Mouse (Mus musculus) intestine, embryonic 16.5 days (tissue): ENCODE measurements around the gene Usp8. TPM values are rescaled to one million over a fixed set of nuclear protein-coding genes. Genes with fewer than 3 reads are reported as not detected.
A peak's percentile ranks its signal among the peaks of the same experiment; 100 is the strongest.

ENCODE experiments used
- ATAC-seq: fragments of 200-750 bp; cut with Nextera tagmentation; 2 replicates; pipeline ENCODE4 v1.8.0; 2017; ENCODE audit warnings: moderate TSS enrichment, moderate library complexity
- H3K27ac ChIP-seq: fragments of 300-500 bp; sonication (generic); 2 replicates; pipeline ENCODE4 v1.5.1; 2014; ENCODE audit warnings: mild to moderate bottlenecking, low read length
- H3K27me3 ChIP-seq: fragments of 300-500 bp; sonication (generic); replicated peaks from 2 replicates; pipeline ENCODE4 v1.6.1; 2014; ENCODE audit warnings: low read length, control low read depth, mixed read lengths; ENCODE audit not compliant: control insufficient read depth, insufficient read depth
- H3K36me3 ChIP-seq: fragments of 300-500 bp; sonication (generic); 2 replicates; pipeline ENCODE4 v1.6.1; 2014; ENCODE audit warnings: low read length, control low read depth; ENCODE audit not compliant: control insufficient read depth, insufficient read depth
- H3K4me1 ChIP-seq: fragments of 300-500 bp; sonication (generic); 2 replicates; pipeline ENCODE4 v1.6.1; 2014; ENCODE audit warnings: low read length, control low read depth, mixed read lengths; ENCODE audit not compliant: control insufficient read depth, insufficient read depth
- H3K4me2 ChIP-seq: fragments of 300-500 bp; sonication (generic); 2 replicates; pipeline ENCODE4 v1.6.1; 2014; ENCODE audit warnings: low read depth, low read length, control low read depth
- H3K4me3 ChIP-seq: fragments of 300-500 bp; sonication (generic); 2 replicates; pipeline ENCODE4 v1.5.1; 2014; ENCODE audit warnings: mild to moderate bottlenecking, low read length
- H3K9ac ChIP-seq: fragments of 300-500 bp; sonication (generic); 2 replicates; pipeline ENCODE4 v1.6.1; 2014; ENCODE audit warnings: low read depth, low read length
- H3K9me3 ChIP-seq: fragments of 300-500 bp; sonication (generic); 2 replicates; pipeline ENCODE4 v1.6.1; 2016; ENCODE audit warnings: low read length, control low read depth; ENCODE audit not compliant: control insufficient read depth
- WGBS: fragments of 180-500 bp; shearing (Covaris S2); extraction: QIAGEN DNeasy Blood & Tissue Kit; methylation state at CpG from one replicate; pipeline ENCODE4 v1.1.7; 2014; 5-methylcytosine and 5-hydroxymethylcytosine counted together
- polyA plus RNA-seq: library from polyadenylated mRNA; unstranded; fragments of >200 nt; fragmentation: Nextera tagmentation; extraction: Ambion mirVana; gene quantifications from 2 replicates; pipeline ENCODE4 v1.2.1, GENCODE M21; 2015

The Usp8 gene
- polyA plus RNA-seq: 33.2 and 33.6 TPM in 2 replicates

DNA sequence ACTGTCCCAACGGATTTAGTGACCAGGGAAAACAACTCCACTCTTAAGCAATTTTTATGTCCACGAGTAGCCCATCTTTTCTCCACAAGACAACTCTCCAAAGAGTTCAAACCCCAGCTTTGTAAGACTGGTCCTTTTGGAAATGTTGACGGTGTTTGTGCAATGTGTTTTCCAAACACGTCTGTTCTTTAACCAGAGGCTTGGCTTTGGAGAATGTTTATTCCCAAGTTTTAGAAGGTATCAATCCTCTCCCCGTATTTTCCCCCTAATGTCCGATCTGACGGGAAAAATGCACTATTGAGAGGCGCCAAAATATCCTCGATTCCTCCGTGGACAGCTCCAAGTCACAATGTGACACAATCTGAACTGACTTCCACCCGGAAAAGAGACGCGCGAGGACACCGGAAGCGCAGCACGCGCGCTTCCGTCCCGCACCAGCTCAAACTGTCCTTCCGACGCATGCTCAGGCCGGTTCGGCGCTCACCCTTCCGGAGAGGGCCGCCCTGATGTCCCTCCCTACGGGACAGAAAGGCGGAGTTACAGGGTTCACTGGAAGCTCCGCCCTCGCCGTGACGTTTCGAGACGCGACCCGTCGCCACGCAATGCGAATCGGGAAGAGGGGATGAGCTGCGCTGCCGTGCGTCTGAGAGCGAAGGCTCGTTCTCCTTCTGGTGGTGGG is at the start of gene Usp8:
Gene Usp8 (plus strand): TSS at position 570 of the 679 bp plus-strand sequence.
- WGBS: 3% methylated on average over 47 of the region's 47 CpGs
- ATAC-seq: peak; percentile 100
- Histone ChIP-seq H3K9me3 (no peaks in the 10 kb centered on the region), H3K9ac (peak within 1 kb of the TSS; percentile 93), H3K4me3 (peak within 1 kb of the TSS; percentile 92), H3K4me2 (peak within 1 kb of the TSS; percentile 71), H3K27me3 (no peaks in the 10 kb centered on the region), H3K36me3 (no peaks in the 10 kb centered on the region), H3K4me1 (peaks cover 6% of the 10 kb centered on the region; the same call in 1 of the 2 replicates), H3K27ac (peak within 1 kb of the TSS; percentile 82)

DNA sequence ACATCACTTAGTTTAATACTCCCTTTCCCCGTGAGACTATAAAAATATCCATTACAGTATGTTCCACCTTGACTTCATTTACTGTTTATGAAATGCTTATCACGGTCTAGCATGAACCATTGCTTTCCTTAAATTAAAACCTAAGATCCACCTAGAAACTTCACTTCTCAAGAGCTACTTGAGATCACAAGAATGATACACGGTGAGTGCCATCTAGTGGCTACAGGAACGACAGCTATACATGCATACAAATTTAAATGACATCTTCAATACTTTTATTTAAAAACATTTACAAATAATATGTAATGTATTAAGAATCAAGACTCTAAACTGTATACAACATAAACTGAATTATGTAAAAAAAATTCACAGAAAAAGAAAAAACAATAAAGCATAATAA is 43.6 kb upstream of the Usp8 start:
- no peaks in the 10 kb centered on the region for H3K27me3 ChIP-seq
- H3K36me3 ChIP-seq: no peaks in the 10 kb centered on the region
- H3K4me1 ChIP-seq: no peaks in the 10 kb centered on the region
- no peaks in the 10 kb centered on the region for H3K9me3 ChIP-seq
- H3K4me3 ChIP-seq: no peak overlapping the region
- no peak overlapping the region for H3K9ac ChIP-seq
- no peak overlapping the region for H3K27ac ChIP-seq
- 60% methylated on average over 4 of the region's 4 CpGs for WGBS
- no peak overlapping the region for H3K4me2 ChIP-seq
- ATAC-seq: peak; percentile 34; the same call in 1 of the 2 replicates

DNA sequence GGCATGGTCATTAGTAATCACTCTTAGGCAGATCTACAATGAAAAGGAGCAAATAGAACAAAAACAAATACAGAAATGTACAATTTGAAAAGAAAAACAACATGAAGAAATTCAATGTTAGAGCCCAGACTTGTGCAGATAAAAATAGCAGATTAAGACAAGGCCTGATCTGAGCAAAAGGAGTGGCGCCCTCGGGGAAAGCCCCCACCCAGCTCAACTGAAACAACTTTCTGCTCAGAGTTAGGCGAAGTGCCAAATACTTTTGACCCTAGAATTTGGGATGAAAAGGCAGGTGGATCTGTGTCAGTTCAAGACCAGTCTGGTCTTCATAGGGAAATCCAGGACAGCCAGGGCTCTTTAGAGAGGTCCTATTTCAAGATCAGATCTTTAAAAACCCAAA is 41.1 kb upstream of the Usp8 start:
- H3K4me3 ChIP-seq: no peak overlapping the region
- 87% methylated on average over 3 of the region's 3 CpGs for WGBS
- no peak overlapping the region for H3K27ac ChIP-seq
- no peak for ATAC-seq
- H3K9me3 ChIP-seq: no peaks in the 10 kb centered on the region
- H3K4me2 ChIP-seq: no peak overlapping the region
- no peaks in the 10 kb centered on the region for H3K4me1 ChIP-seq
- no peaks in the 10 kb centered on the region for H3K36me3 ChIP-seq
- no peaks in the 10 kb centered on the region for H3K27me3 ChIP-seq
- no peak overlapping the region for H3K9ac ChIP-seq

DNA sequence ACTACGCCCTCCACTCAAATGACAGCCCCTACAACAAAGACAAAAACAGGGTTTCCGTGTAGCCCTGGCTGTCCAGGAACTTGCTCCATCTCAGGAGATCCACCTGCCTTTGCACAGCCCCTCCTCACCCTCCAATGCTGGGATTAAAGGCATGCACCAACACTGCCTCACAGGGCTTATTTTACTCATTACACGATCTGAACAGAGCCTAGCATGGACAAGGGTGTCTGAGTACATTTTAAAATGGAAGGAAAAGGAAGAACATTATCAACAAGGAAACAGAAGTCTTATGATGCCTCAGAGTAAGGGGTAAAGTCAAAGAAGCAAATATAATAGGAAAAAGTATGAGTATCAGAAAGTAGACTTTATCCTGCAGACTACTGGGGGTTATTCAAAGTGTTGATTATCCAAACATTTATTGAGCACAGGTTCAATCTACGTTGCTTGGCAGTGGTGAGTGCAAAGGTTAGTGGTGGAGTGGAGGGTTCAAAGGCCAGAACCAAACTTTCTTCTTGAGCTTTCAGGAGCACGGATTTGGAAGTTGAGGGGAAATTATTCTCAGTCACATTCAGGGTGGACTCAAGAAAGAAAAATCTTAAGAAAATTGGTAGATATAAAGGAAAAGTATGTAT is 38.4 kb upstream of the Usp8 start:
- Histone ChIP-seq H3K4me3 (no peak overlapping the region), H3K4me2 (no peak overlapping the region; the same call in 1 of the 2 replicates), H3K4me1 (peaks cover 16% of the 10 kb centered on the region), H3K27ac (peak overlapping the region; percentile 47), H3K9me3 (no peaks in the 10 kb centered on the region), H3K9ac (no peak overlapping the region), H3K27me3 (no peaks in the 10 kb centered on the region), H3K36me3 (no peaks in the 10 kb centered on the region)
- WGBS: 78% methylated on average over 5 of the region's 5 CpGs
- peak; percentile 88 for ATAC-seq

DNA sequence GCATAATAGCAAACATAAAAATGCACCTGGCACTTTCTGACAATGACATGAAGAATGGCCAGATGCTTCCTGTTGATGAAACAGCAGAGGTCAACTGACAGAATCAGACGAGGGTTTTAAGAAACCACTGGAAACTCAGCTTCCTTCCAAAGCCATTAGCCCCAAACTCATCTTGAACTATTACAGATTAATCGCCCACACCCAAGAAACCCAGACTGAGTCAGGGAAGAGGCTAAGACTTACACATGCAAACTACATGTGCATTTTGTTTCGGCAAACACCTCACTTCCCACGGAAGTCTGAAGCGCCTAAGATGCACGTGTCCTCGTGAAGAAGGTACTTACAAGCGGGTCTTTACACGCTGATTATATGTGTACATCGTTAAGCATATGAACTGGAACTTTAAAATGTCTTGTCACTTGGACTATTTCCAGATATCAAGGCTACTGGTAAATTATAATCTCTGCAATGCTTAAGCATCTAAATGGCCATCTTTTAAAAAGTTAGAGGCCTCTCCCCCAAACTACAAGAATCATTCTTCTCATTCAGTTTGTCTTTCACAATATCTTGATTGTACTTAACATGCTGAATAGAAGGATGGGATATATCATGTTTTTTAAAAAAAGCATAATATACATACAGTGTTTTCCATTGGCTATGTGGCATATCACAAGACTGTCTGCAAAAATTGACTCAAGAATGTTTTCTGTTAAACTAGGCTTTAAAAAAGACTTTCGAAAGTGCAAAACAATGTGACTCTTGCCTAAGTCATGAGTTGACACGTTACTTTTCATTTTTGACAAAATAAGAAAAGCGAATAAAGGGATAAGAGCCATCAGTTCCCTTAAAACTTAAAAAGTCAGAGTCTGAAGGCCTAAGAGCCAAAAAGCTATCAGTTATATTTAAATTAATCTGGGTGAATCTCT is 33.5 kb upstream of the Usp8 start:
- Histone ChIP-seq H3K4me2 (peak overlapping the region; percentile 73), H3K9me3 (no peaks in the 10 kb centered on the region), H3K4me3 (peak overlapping the region; percentile 97), H3K4me1 (peaks cover 22% of the 10 kb centered on the region), H3K9ac (peak overlapping the region; percentile 99), H3K27me3 (no peaks in the 10 kb centered on the region), H3K27ac (peak overlapping the region; percentile 100), H3K36me3 (no peaks in the 10 kb centered on the region)
- no peak for ATAC-seq
- WGBS: 56% methylated on average over 13 of the region's 13 CpGs

DNA sequence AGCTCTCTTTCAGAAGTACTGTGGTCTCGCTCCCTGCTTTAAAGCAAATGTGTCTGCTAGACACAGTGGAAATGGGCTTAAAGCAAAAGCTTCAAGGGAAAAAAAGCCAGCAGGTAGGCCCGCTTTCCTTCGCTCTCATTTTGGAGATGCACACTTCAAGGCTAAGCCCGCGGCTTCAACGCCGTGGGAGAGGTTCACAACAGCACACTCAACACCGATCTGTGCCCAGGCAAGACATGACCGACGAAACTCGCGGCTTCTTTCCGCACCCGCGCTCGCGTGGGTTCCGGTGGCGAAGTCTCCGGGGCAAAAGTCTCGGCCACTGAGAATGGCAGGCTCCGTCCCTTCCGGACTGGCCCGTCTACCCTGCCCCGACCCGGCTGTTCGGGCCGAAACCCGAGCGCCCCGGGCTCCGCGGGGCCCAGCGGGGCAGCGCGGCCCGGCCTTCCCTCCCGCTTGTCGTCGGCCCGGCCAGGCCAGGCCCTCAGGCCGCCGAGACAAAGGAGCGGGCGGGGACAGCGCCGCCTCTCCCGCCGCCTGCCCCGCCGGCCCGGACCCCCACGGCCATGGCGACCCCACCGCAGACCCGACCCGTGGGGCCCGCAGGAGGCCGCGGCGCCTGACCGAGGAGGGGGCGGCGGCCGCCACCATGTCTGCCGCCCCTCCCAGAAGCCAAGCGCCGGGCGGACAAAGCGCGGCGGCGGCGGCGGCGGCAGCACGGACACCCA is 32.5 kb upstream of the Usp8 start:
- peak overlapping the region; percentile 97 for H3K4me3 ChIP-seq
- peak; percentile 69 for ATAC-seq
- H3K9ac ChIP-seq: peak overlapping the region; percentile 99
- H3K27ac ChIP-seq: peak overlapping the region; percentile 100
- WGBS: under 1% methylated on average over 54 of the region's 77 CpGs
- H3K9me3 ChIP-seq: no peaks in the 10 kb centered on the region
- H3K4me1 ChIP-seq: peaks cover 22% of the 10 kb centered on the region
- H3K36me3 ChIP-seq: no peaks in the 10 kb centered on the region
- peak overlapping the region; percentile 73 for H3K4me2 ChIP-seq
- no peaks in the 10 kb centered on the region for H3K27me3 ChIP-seq

DNA sequence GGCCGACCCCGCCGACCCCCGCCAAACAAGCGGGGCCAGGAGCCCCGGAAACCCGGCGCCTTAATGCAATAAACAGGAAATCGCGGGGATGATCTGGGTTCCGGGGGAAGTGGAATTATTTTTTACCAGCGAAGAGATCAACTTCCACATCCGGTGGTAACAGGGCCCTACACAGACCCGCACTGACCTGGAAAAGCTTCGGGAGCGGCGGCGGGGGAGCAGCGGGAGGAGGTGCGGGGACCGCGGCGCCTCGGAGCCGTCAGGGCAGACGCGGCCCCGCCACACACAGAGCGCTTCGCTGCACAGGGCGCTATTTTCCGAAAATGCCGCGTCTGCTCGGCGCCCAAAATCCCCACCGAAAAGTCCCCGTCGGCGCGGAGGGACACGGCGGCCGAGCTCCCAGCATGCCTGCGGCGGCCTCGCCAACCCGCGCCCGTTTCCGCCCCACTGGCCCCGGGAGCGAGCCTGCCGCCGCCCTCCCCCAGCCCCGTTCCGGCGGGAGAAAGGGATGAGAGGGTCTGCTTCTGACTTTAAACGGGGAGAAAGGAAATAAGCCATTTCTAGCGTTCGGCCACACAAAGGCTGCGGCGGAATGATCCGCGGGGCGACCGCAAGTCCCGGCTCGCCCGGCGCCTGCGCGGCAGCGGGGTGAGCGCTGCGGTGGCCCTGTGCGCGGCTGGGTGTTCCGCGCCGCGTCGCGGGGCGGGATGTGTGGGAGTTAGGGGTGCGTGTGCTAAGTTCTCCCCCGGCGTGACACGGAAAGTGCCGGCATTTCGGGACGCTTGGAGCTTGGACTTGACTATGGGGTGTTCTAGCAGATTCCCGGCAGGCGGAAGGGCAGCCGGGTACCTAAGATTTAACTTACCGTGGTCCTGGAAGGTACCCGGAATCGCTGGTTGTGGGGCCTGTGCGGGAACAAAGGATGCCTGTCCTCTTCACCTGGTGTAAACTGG is 31.7 kb upstream of the Usp8 start:
- H3K9ac ChIP-seq: peak overlapping the region; percentile 99
- no peaks in the 10 kb centered on the region for H3K9me3 ChIP-seq
- peak; percentile 92 for ATAC-seq
- WGBS: under 1% methylated on average over 99 of the region's 99 CpGs
- peaks cover 22% of the 10 kb centered on the region for H3K4me1 ChIP-seq
- peak overlapping the region; percentile 70 for H3K4me2 ChIP-seq
- H3K4me3 ChIP-seq: peak overlapping the region; percentile 97
- H3K27ac ChIP-seq: peak overlapping the region; percentile 100
- H3K27me3 ChIP-seq: no peaks in the 10 kb centered on the region
- no peaks in the 10 kb centered on the region for H3K36me3 ChIP-seq

DNA sequence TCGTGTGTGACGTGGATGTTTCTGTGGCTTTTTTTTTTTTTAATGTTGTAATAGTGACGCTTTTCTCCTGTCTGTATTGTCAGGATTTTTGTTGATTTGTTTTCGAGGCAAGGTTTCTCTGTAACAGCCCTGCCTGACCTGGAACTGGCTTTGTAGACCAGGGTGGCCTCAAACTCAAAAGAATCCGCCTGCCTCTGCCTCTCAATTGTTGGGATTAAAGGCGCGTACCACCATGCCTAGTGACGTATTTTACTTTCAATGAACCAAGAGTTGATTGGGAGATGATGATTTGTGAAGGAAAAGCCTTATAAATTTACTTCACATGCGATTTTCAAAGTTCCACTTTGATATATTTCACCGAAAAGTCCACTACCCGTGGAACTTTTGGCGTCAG is 31.0 kb upstream of the Usp8 start, which contains the start of gene Gabpb1:
Gene Gabpb1 (minus strand): TSS at position 216 of the 394 bp plus-strand sequence.
- 21% methylated on average over 12 of the region's 12 CpGs for WGBS
- H3K9me3 ChIP-seq: no peaks in the 10 kb centered on the region
- H3K4me1 ChIP-seq: peaks cover 22% of the 10 kb centered on the region
- H3K27me3 ChIP-seq: no peaks in the 10 kb centered on the region
- H3K27ac ChIP-seq: peak within 1 kb of the TSS; percentile 100
- H3K4me2 ChIP-seq: peak within 1 kb of the TSS; percentile 70
- H3K36me3 ChIP-seq: no peaks in the 10 kb centered on the region
- peak within 1 kb of the TSS; percentile 97 for H3K4me3 ChIP-seq
- no peak for ATAC-seq
- H3K9ac ChIP-seq: peak within 1 kb of the TSS; percentile 99
